Mouse (Mus musculus) CH12.LX (cell line): ENCODE measurements around the gene Homez. TPM values are rescaled to one million over a fixed set of nuclear protein-coding genes. Genes with fewer than 3 reads are reported as not detected.

Experiments used
- DNase-seq: peaks from one replicate; pipeline ENCODE4 v3.0.0-alpha.2; 2013; ENCODE audit errors: extremely low read depth
- H3K27ac ChIP-seq: 2 replicates; pipeline ENCODE4 v1.5.1; 2012; ENCODE audit warnings: low read depth, mild to moderate bottlenecking, control low read depth, moderate library complexity; ENCODE audit not compliant: insufficient read depth
- H3K27me3 ChIP-seq: replicated peaks from 2 replicates; pipeline ENCODE3; 2012; ENCODE audit warnings: inconsistent platforms
- H3K36me3 ChIP-seq, 2 experiments: replicated peaks in 1 of 2; 2 replicates each; pipeline versions ENCODE3 to v1.6.1; 2012; ENCODE audit warnings: inconsistent platforms in 1 of 2, low read length in 1 of 2, mild to moderate bottlenecking in 1 of 2, mixed read lengths in 1 of 2, moderate library complexity in 1 of 2; ENCODE audit not compliant: control insufficient read depth in 1 of 2, insufficient read depth in 1 of 2
- H3K4me1 ChIP-seq, 2 experiments: 2 replicates each; pipeline ENCODE4 v1.6.1; 2012; ENCODE audit warnings: inconsistent platforms in 1 of 2, moderate library complexity in 1 of 2; ENCODE audit not compliant: insufficient read depth in 2 of 2, control insufficient read depth in 1 of 2
- H3K4me2 ChIP-seq: 2 replicates; pipeline ENCODE4 v1.6.1; 2012; ENCODE audit warnings: low read depth, mild to moderate bottlenecking, control low read depth; ENCODE audit not compliant: poor library complexity, insufficient read depth, severe bottlenecking
- H3K4me3 ChIP-seq, 3 experiments: fragments of 150-350 bp in 1 of 3; sonication (generic) in 1 of 3; replicated peaks in 1 of 3; 2 replicates each; pipeline versions ENCODE3 to v1.5.1; 2011 to 2012; ENCODE audit warnings: low read depth in 2 of 3, low read length in 2 of 3, mild to moderate bottlenecking in 2 of 3, moderate library complexity in 2 of 3, control low read depth in 1 of 3, improper control_type of control experiment in 1 of 3, inconsistent platforms in 1 of 3, mixed read lengths in 1 of 3; ENCODE audit not compliant: poor library complexity in 1 of 3
- H3K79me2 ChIP-seq: replicated peaks from 2 replicates; pipeline ENCODE4 v1.6.1; 2012; ENCODE audit warnings: mild to moderate bottlenecking, moderate library complexity; ENCODE audit not compliant: control insufficient read depth, poor library complexity, insufficient read depth, severe bottlenecking; ENCODE audit errors: extremely low read depth
- H3K9ac ChIP-seq: 2 replicates; pipeline ENCODE4 v1.6.1; 2012; ENCODE audit warnings: low read depth, mild to moderate bottlenecking, control low read depth, moderate library complexity; ENCODE audit not compliant: insufficient read depth
- H3K9me3 ChIP-seq: replicated peaks from 2 replicates; pipeline ENCODE3; 2012; ENCODE audit warnings: low read length, inconsistent platforms, mixed read lengths
- CHD1 ChIP-seq: IDR thresholded peaks from 2 replicates; pipeline ENCODE4 v1.6.1; 2012; ENCODE audit warnings: low read depth, low read length, improper control_type of control experiment, inconsistent platforms
- CHD2 ChIP-seq: IDR thresholded peaks from 2 replicates; pipeline ENCODE4 v1.6.1; 2011; ENCODE audit warnings: low read length, improper control_type of control experiment
- ELF1 ChIP-seq: IDR thresholded peaks from 2 replicates; pipeline ENCODE4 v1.6.1; 2014; ENCODE audit warnings: low read depth, mild to moderate bottlenecking, inconsistent platforms, low read length, improper control_type of control experiment
- EP300 ChIP-seq: IDR thresholded peaks from 2 replicates; pipeline ENCODE4 v1.6.1; 2011; ENCODE audit warnings: low read length, improper control_type of control experiment
- ETS1 ChIP-seq: conservative IDR thresholded peaks from 2 replicates; pipeline ENCODE4 v1.6.1; 2012; ENCODE audit warnings: low read depth, mild to moderate bottlenecking, inconsistent platforms, low read length, improper control_type of control experiment, moderate library complexity
- GABPA ChIP-seq: IDR thresholded peaks from 2 replicates; pipeline ENCODE4 v1.6.1; 2012; ENCODE audit warnings: low read depth, low read length, improper control_type of control experiment, inconsistent platforms; ENCODE audit not compliant: insufficient replicate concordance
- JUN ChIP-seq: IDR thresholded peaks from 2 replicates; pipeline ENCODE4 v1.6.1; 2011; ENCODE audit warnings: low read depth, mild to moderate bottlenecking, low read length, improper control_type of control experiment, moderate library complexity; ENCODE audit not compliant: insufficient read depth
- KAT2A ChIP-seq: IDR thresholded peaks from 2 replicates; pipeline ENCODE4 v1.6.1; 2012; ENCODE audit warnings: low read length, improper control_type of control experiment, inconsistent platforms; ENCODE audit not compliant: insufficient replicate concordance
- MEF2A ChIP-seq: IDR thresholded peaks from 2 replicates; pipeline ENCODE4 v1.6.1; 2014; ENCODE audit warnings: low read depth, mild to moderate bottlenecking, inconsistent platforms, low read length, improper control_type of control experiment, borderline replicate concordance
- NRF1 ChIP-seq: IDR thresholded peaks from 2 replicates; pipeline ENCODE4 v1.6.1; 2014; ENCODE audit warnings: low read depth, mild to moderate bottlenecking, inconsistent platforms, low read length, improper control_type of control experiment, moderate library complexity
- POLR2A ChIP-seq: IDR thresholded peaks from 2 replicates; pipeline ENCODE4 v1.6.1; 2011; ENCODE audit warnings: low read depth, mild to moderate bottlenecking, improper control_type of control experiment, low read length
- POLR2AphosphoS2 ChIP-seq: IDR thresholded peaks from 2 replicates; pipeline ENCODE4 v1.6.1; 2011; ENCODE audit warnings: low read depth, low read length, improper control_type of control experiment
- RCOR1 ChIP-seq: conservative IDR thresholded peaks from 2 replicates; pipeline ENCODE4 v1.6.1; 2012; ENCODE audit warnings: low read depth, mild to moderate bottlenecking, inconsistent platforms, low read length, improper control_type of control experiment
- SIN3A ChIP-seq: IDR thresholded peaks from 2 replicates; pipeline ENCODE4 v1.6.1; 2012; ENCODE audit warnings: low read length, improper control_type of control experiment, inconsistent platforms
- TBP ChIP-seq: conservative IDR thresholded peaks from 2 replicates; pipeline ENCODE4 v1.6.1; 2011; ENCODE audit warnings: low read depth, low read length, improper control_type of control experiment
- USF1 ChIP-seq: IDR thresholded peaks from 2 replicates; pipeline ENCODE4 v1.6.1; 2014; ENCODE audit warnings: low read depth, mild to moderate bottlenecking, inconsistent platforms, low read length, improper control_type of control experiment
- ZMIZ1 ChIP-seq: IDR thresholded peaks from 2 replicates; pipeline ENCODE4 v1.6.1; 2012; ENCODE audit warnings: low read depth, mild to moderate bottlenecking, inconsistent platforms, low read length, improper control_type of control experiment
- ZNF384 ChIP-seq: IDR thresholded peaks from 2 replicates; pipeline ENCODE4 v1.6.1; 2012; ENCODE audit warnings: low read depth, low read length, improper control_type of control experiment, inconsistent platforms
- dilution Hi-C: fragments of 300-500 bp; cut with MboI; formaldehyde crosslinking; loops from 2 replicates; pipeline ENCODE4 v1.14.3; 2020; ENCODE audit warnings: low sequenced_read_pairs; ENCODE audit not compliant: extremely low pct_unique_long_range_greater_than_20kb, extremely low pct_ligation_motif_present
- in situ Hi-C: fragments of 300-500 bp; cut with MboI; formaldehyde crosslinking; loops from 3 replicates; pipeline ENCODE4 v1.14.3; 2019; ENCODE audit warnings: low sequenced_read_pairs, low pct_ligation_motif_present, low pct_unique_long_range_greater_than_20kb, mixed read lengths
- polyA plus RNA-seq: library from polyadenylated mRNA; unstranded; fragments of >175 nt; gene quantifications from 2 replicates; pipeline ENCODE4 v1.2.1, GENCODE M21; 2012; ENCODE audit warnings: low read depth; ENCODE audit not compliant: insufficient read length
- total RNA-seq, 2 experiments: library from RNA; depleted of rRNA; stranded (reverse); fragments of 300-350 nt in 1 of 2; fragments of >200 nt in 1 of 2; gene quantifications; 2 replicates each; pipeline ENCODE4 v1.2.3; 2012 to 2014

The Homez gene
- total and polyA plus RNA-seq, 3 experiments, result 3.5 to 7.2 (median 3.7) TPM

- TF ChIP-seq KAT2A, result no peak
- TF ChIP-seq GABPA, result no peak
- TF ChIP-seq CHD1, result no peak
- peak; percentile 74 for TF ChIP-seq POLR2A
- TF ChIP-seq ZNF384, result no peak
- TF ChIP-seq SIN3A, result peak; percentile 47; the same call in 1 of the 2 replicates
- TF ChIP-seq RCOR1, result no peak
- TF ChIP-seq CHD2, result no peak
- TF ChIP-seq NRF1, result peak; percentile 84
- TF ChIP-seq ETS1, result no peak
- no peak for TF ChIP-seq JUN
- TF ChIP-seq ELF1, result peak; percentile 57; the same call in 1 of the 2 replicates
- TF ChIP-seq USF1, result no peak
- TF ChIP-seq TBP, result no peak
Measured at GRCm38 (mm10) chr14:54876539-54877047, 5.8 kb upstream of the Homez start (continued).

GRCm38 (mm10) chr14:54875844-54876538 is 5.2 kb upstream of the Homez start:
- H3K36me3 ChIP-seq, result no peaks in the 10 kb centered on the region
- in situ Hi-C loops (no loop called here), dilution Hi-C loops (no loop called here)
- peak overlapping the region; percentile 49 to 96 (median 66) for H3K4me3 ChIP-seq
- no peaks in the 10 kb centered on the region for H3K9me3 ChIP-seq
- peak overlapping the region; percentile 46 for H3K4me2 ChIP-seq
- H3K4me1 ChIP-seq, result peaks cover 3 to 14% of the 10 kb centered on the region in 2 experiments
- peaks cover 30% of the 10 kb centered on the region for H3K27me3 ChIP-seq
- no peak for TF ChIP-seq GABPA
- TF ChIP-seq POLR2AphosphoS2, result no peak
- TF ChIP-seq CHD2, result no peak
- no peak for TF ChIP-seq ETS1
- TF ChIP-seq ZMIZ1, result no peak
- no peak for TF ChIP-seq EP300
- peak overlapping the region; percentile 75 for H3K9ac ChIP-seq
- no peaks in the 10 kb centered on the region for H3K79me2 ChIP-seq
- no peak overlapping the region for H3K27ac ChIP-seq
- DNase-seq, result no peak

GRCm38 (mm10) chr14:54874165-54874564 is 3.4 kb upstream of the Homez start:
- in situ Hi-C loops, result no loop called here
- no peak for DNase-seq
- Histone ChIP-seq H3K27ac (no peak overlapping the region), H3K36me3 (no peaks in the 10 kb centered on the region), H3K27me3 (peaks cover 29% of the 10 kb centered on the region), H3K4me3 (no peak overlapping the region), H3K9me3 (no peaks in the 10 kb centered on the region), H3K79me2 (no peaks in the 10 kb centered on the region), H3K9ac (no peak overlapping the region), H3K4me1 (peaks cover 6 to 14% of the 10 kb centered on the region in 2 experiments), H3K4me2 (no peak overlapping the region)
- dilution Hi-C loops, result no loop called here
- TF ChIP-seq EP300, result no peak
- no peak for TF ChIP-seq MEF2A
- TF ChIP-seq NRF1, result no peak
